ENCODE assay signal across 11 mouse cellular contexts in the genomic region with DNA sequence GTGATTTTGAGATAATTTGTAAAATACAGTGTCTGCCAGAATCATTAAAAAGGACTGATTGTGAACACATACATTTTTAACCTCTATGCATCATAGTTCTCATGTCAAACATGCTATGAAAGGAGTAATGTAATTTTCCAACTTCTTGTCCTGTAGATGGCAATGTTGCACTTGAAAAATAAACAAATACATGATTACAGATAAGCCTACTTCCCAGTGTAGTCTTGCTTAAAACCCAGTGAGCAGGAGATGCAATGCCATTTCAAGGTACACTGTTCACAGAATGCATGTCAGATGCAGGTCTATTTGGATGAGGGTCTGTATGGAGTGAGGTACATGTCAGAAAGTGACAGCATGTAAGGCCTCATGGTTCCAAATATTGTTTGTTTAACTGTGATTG.
DNase-seq lines count a peak whose midpoint lies in the region; ATAC-seq and TF ChIP-seq lines count a peak whose summit lies in the region.
"Had no signal": no experiment of that assay in that cellular context is flagged by ENCODE, and none has a peak within 500 bp of the region (broad histone marks: within the 10 kb centered on the region; RNA-seq: fewer than 3 reads in every experiment).

No protein-coding gene starts in this region.

- no peak overlapping the region for H3K4me3 ChIP-seq in lung, postnatal 0 days (ENCODE audit: low read depth, low read length)
- no peak overlapping the region for H3K4me3 ChIP-seq in stomach, postnatal 0 days (ENCODE audit: low read depth, low read length)
- H3K4me3 ChIP-seq: lung, embryonic 15.5 days; stomach, embryonic 15.5 days had no signal

- TF ChIP-seq CTCF in lung, postnatal 0 days (IDR thresholded peaks at IDR 0.05): peak; percentile 53
- TF ChIP-seq CTCF in stomach, postnatal 0 days (IDR thresholded peaks at IDR 0.05; ENCODE audit: low read depth): peak; percentile 52

- no peaks in the 10 kb centered on the region for H3K4me1 ChIP-seq in lung, postnatal 0 days (ENCODE audit: insufficient read depth, low read depth, low read length)
- no peaks in the 10 kb centered on the region for H3K4me1 ChIP-seq in stomach, postnatal 0 days (replicated peaks; ENCODE audit: control insufficient read depth, insufficient read depth)
- H3K4me1 ChIP-seq: lung, embryonic 15.5 days; stomach, embryonic 15.5 days had no signal

- no peaks in the 10 kb centered on the region for H3K27me3 ChIP-seq in lung, postnatal 0 days (replicated peaks; ENCODE audit: insufficient read depth, low read length)
- H3K27me3 ChIP-seq in stomach, postnatal 0 days (ENCODE audit: control insufficient read depth, insufficient read depth, low read length): no peaks in the 10 kb centered on the region
- H3K27me3 ChIP-seq: lung, embryonic 15.5 days; stomach, embryonic 15.5 days had no signal

- no peak overlapping the region for H3K4me2 ChIP-seq in lung, postnatal 0 days (replicated peaks; ENCODE audit: low read depth, low read length)
- H3K4me2 ChIP-seq in stomach, postnatal 0 days (replicated peaks; ENCODE audit: low read depth): no peak overlapping the region
- H3K4me2 ChIP-seq: lung, embryonic 15.5 days; stomach, embryonic 15.5 days had no signal

- no peak overlapping the region for H3K9ac ChIP-seq in lung, postnatal 0 days (replicated peaks; ENCODE audit: low read depth)
- H3K9ac ChIP-seq in stomach, postnatal 0 days (ENCODE audit: low read length): no peak overlapping the region
- H3K9ac ChIP-seq: lung, embryonic 15.5 days; stomach, embryonic 15.5 days had no signal

- ATAC-seq in frontal cortex, adult (ENCODE audit: low TSS enrichment): peak; percentile 90
- ATAC-seq in lung, postnatal 0 days: no peak
- no peak for ATAC-seq in stomach, postnatal 0 days (ENCODE audit: low FRiP score, low TSS enrichment)
- ATAC-seq in erythroblast, adult 5-6 weeks (replicated peaks; ENCODE audit: low FRiP score, poor library complexity, severe bottlenecking): no peak

- no peak for TF ChIP-seq EP300 in lung, postnatal 0 days (IDR thresholded peaks at IDR 0.05)
- TF ChIP-seq EP300 in stomach, postnatal 0 days (optimal IDR thresholded peaks at IDR 0.05): no peak

- no peaks in the 10 kb centered on the region for H3K9me3 ChIP-seq in lung, postnatal 0 days (ENCODE audit: low read length)
- no peaks in the 10 kb centered on the region for H3K9me3 ChIP-seq in stomach, postnatal 0 days (ENCODE audit: control insufficient read depth, low read length)
- H3K9me3 ChIP-seq: lung, embryonic 15.5 days; stomach, embryonic 15.5 days had no signal

- DNase-seq in frontal cortex, postnatal 14 days (ENCODE audit: low spot score in 2 of 2): no peak
- DNase-seq in lung, postnatal 0 days (ENCODE audit: low spot score): peak; percentile 76
- no peak for DNase-seq in lung, postnatal 25 days (ENCODE audit: low spot score)
- DNase-seq in cerebellum, adult 9-11 months: peak; percentile 12
- no peak for DNase-seq in stomach, postnatal 0 days (ENCODE audit: low spot score)
- DNase-seq in adrenal gland, adult 2 months: no peak
- DNase-seq: heart, postnatal 14 days had no signal

- no peaks in the 10 kb centered on the region for H3K36me3 ChIP-seq in lung, postnatal 0 days (ENCODE audit: insufficient read depth, low read length)
- H3K36me3 ChIP-seq in stomach, postnatal 0 days (ENCODE audit: control insufficient read depth, insufficient read depth, low read length): no peaks in the 10 kb centered on the region
- H3K36me3 ChIP-seq: lung, embryonic 15.5 days; stomach, embryonic 15.5 days had no signal

- no peak overlapping the region for H3K27ac ChIP-seq in lung, postnatal 0 days (ENCODE audit: low read length)
- no peak overlapping the region for H3K27ac ChIP-seq in stomach, postnatal 0 days (replicated peaks)
- H3K27ac ChIP-seq: lung, embryonic 15.5 days; stomach, embryonic 15.5 days had no signal

Comparison
In these comparisons a context has a peak if more than half of its experiments do, and no peak if none do; other contexts are left out.
1. DNase-seq: peak in lung, postnatal 0 days (single experiment) and cerebellum, adult 9-11 months (single experiment); none in frontal cortex, postnatal 14 days (0 of 2), lung, postnatal 25 days (single experiment), stomach, postnatal 0 days (single experiment) and adrenal gland, adult 2 months (single experiment).